Mouse (Mus musculus) forebrain, embryonic 15.5 days (tissue): Measurements from ENCODE around the gene Xrn1. TPM values are rescaled to one million over a fixed set of nuclear protein-coding genes. Genes with fewer than 3 reads are reported as not detected.
"Not testable (repeated sequence)": the region's sequence is repeated elsewhere in the genome, so short reads cannot be mapped to it uniquely, and the experiment has no call there.

Experiments
- ATAC-seq: fragments of 200-750 bp; cut with Nextera tagmentation; replicated peaks from 2 replicates; pipeline ENCODE4 v1.8.0; 2017; ENCODE audit warnings: mild to moderate bottlenecking, moderate TSS enrichment, moderate library complexity
- H3K27ac ChIP-seq: fragments of 300-500 bp; sonication (generic); replicated peaks from 2 replicates; pipeline ENCODE4 v1.5.1; 2015; ENCODE audit warnings: mild to moderate bottlenecking, inconsistent platforms
- H3K27me3 ChIP-seq: fragments of 300-500 bp; sonication (generic); 2 replicates; pipeline ENCODE4 v1.6.1; 2015; ENCODE audit warnings: inconsistent platforms
- H3K36me3 ChIP-seq: fragments of 300-500 bp; sonication (generic); 2 replicates; pipeline ENCODE4 v1.6.1; 2015; ENCODE audit warnings: mild to moderate bottlenecking, inconsistent platforms
- H3K4me1 ChIP-seq: fragments of 300-500 bp; sonication (generic); 2 replicates; pipeline ENCODE4 v1.6.1; 2015; ENCODE audit warnings: inconsistent platforms
- H3K4me2 ChIP-seq: fragments of 300-500 bp; sonication (generic); replicated peaks from 2 replicates; pipeline ENCODE4 v1.6.1; 2015; ENCODE audit warnings: mild to moderate bottlenecking, inconsistent platforms
- H3K4me3 ChIP-seq: fragments of 300-500 bp; sonication (generic); 2 replicates; pipeline ENCODE4 v1.5.1; 2015; ENCODE audit warnings: mild to moderate bottlenecking, inconsistent platforms
- H3K9ac ChIP-seq: fragments of 300-500 bp; sonication (generic); replicated peaks from 2 replicates; pipeline ENCODE4 v1.6.1; 2015; ENCODE audit warnings: mild to moderate bottlenecking, inconsistent platforms
- H3K9me3 ChIP-seq: fragments of 300-500 bp; sonication (generic); 2 replicates; pipeline ENCODE4 v1.6.1; 2016; ENCODE audit warnings: inconsistent platforms
- WGBS: fragments of 180-500 bp; shearing (Covaris S2); methylation state at CpG from one replicate; pipeline ENCODE4 v1.1.7; 2015; ENCODE audit warnings: mixed read lengths; 5-methylcytosine and 5-hydroxymethylcytosine counted together
- polyA plus RNA-seq: library from polyadenylated mRNA; unstranded; fragments of >200 nt; fragmentation: Nextera tagmentation; extraction: Ambion mirVana; gene quantifications from 2 replicates; pipeline ENCODE4 v1.2.1, GENCODE M21; 2015

Xrn1 gene
- polyA plus RNA-seq, 1 experiment from 2014 or later, result 18.8 TPM

DNA sequence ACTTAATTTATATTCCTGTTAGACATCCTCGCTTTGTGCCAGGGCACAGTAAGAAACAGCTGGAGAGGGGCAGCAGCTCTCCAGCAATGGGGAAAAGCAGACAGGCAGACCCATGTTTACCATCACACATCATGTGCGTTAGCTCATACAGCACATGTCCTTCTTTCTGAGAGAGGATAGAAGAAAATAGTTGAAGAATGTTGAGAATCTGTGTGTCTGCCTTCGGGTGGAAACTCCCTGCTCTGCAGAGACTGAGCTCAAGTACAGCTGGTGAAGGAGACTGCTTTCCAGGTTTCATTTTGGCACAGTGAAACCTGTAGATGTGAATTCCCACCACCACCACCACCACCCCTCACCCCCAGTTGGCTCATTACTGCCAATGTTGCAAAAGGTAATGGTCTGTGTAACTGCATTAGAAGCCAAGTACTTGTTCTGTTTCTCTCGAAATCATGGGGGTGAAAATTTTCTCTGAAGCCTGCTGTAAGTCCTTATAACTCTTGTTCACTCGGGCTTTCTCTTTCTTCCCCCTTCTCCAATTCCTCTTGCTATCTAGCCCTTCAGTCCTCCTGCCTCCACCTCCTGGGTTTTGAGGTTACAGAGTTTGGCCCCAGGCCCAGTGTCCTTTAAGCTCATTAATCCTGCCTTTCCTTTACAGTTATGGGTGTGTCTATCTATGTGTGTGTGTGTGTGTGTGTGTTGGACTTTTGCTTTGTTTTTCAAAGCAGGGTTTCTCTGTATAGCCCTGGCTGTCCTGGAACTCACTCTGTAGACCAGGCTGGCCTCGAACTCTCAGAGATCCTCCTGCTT lies 102.1 kb downstream of the Xrn1 start:
- H3K4me1 ChIP-seq, result no peaks in the 10 kb centered on the region
- no peaks in the 10 kb centered on the region for H3K9me3 ChIP-seq
- peaks cover 58% of the 10 kb centered on the region for H3K36me3 ChIP-seq
- no peak for ATAC-seq
- 88% methylated on average over 6 of the region's 6 CpGs for WGBS
- no peaks in the 10 kb centered on the region for H3K27me3 ChIP-seq
- H3K4me2 ChIP-seq, result no peak overlapping the region
- no peak overlapping the region for H3K9ac ChIP-seq
- H3K27ac ChIP-seq, result no peak overlapping the region
- H3K4me3 ChIP-seq, result no peak overlapping the region

DNA sequence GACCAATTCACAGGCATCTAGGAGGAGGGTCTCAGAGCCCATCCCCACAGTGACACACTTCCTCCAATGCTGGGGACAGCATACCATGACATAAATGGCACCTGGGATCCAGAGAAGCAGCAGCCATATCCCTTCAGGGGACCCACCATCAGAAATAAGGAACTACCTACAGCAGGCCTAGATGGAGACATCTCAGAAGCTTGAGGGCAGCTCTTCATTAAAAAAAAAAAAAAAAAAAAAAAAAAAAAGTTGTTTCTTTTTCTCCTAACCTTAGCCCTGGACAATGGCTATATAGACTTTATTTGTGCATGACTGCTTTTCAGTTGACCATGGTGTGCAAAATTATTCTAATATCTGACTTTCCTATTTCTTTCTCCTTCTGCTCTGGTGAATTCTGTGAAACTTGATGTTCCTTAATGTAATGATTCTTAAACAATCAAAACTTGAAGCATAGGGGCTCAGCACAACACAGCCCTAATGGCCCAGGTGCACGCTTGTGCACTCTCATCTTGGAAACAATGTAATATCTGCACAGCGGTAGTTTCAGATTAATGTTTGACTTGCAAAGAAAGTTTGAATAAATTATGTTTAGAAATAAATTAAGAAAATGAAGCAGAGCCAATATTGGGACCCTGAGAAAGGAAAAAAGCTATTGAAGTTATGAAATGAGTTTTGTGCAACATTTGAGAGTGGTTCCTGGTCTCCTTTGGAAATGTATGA lies 108.7 kb downstream of the Xrn1 start:
- Histone ChIP-seq H3K9me3 (no peaks in the 10 kb centered on the region), H3K4me3 (no peak overlapping the region), H3K9ac (no peak overlapping the region), H3K36me3 (peaks cover 10% of the 10 kb centered on the region), H3K27me3 (no peaks in the 10 kb centered on the region), H3K4me2 (no peak overlapping the region), H3K4me1 (no peaks in the 10 kb centered on the region), H3K27ac (no peak overlapping the region)
- WGBS, result 88% methylated on average over 2 of the region's 2 CpGs
- no peak for ATAC-seq

DNA sequence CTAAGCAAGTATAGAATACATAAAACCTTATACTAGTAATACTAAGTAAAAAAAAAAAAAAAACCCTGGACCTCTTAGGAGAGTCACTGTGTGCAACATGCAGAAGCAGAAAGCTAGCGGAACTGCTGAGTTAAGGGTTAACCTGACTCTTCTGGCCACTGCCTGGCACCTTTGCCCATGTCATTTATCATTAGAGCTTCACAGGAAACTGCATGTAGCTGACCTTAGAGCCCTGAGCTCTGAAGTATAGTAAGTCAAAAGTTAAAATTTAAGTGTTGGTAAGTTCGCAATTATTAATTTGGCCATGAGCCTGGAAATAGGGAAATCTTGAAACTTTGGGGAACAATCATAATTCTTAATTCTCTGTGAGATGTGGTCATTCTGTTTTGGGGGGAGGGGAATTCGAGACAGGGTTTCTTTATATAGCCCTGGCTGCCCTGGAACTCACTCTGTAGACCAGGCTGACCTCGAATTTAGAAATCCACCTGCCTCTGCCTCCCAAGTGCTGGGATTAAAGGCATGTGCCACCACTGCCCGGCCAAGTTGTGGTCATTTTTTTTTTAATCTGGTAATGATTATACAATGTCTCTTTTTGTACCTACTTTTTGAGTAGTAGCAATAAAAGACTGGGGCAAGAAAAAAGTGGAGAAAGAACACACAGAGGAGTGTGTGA lies 109.4 kb downstream of the Xrn1 start:
- Histone ChIP-seq H3K27me3 (no peaks in the 10 kb centered on the region), H3K27ac (no peak overlapping the region), H3K36me3 (peaks cover 3% of the 10 kb centered on the region; the same call in 1 of the 2 replicates), H3K9ac (no peak overlapping the region), H3K9me3 (no peaks in the 10 kb centered on the region), H3K4me3 (no peak overlapping the region), H3K4me1 (no peaks in the 10 kb centered on the region), H3K4me2 (no peak overlapping the region)
- ATAC-seq, result no peak
- WGBS, result 85% methylated on average over 5 of the region's 5 CpGs

DNA sequence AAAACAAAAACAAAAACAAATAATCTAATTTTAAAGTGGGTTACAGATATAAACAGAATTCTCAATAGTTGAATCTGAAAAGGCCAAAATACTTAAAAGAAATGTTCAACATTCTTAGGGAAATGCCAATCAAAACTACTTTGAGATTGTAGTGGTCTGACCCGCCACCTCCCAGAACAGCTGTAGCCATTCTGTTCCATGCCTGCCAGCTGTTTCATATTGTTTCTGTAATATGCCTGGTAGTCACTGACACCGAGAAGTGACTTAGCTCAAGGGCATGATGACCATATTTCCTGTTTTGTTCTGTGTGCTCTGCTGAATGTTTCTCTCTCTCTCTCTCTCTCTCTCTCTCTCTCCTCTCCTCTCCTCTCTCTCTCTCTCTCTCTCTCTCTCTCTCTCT lies 112.9 kb downstream of the Xrn1 start:
- WGBS, result 85% methylated on average over 2 of the region's 2 CpGs
- no peaks in the 10 kb centered on the region for H3K4me1 ChIP-seq
- H3K36me3 ChIP-seq, result no peaks in the 10 kb centered on the region
- H3K27me3 ChIP-seq, result no peaks in the 10 kb centered on the region
- no peaks in the 10 kb centered on the region for H3K9me3 ChIP-seq
- H3K27ac ChIP-seq, result no peak overlapping the region
- no peak overlapping the region for H3K4me2 ChIP-seq
- no peak overlapping the region for H3K4me3 ChIP-seq
- no peak for ATAC-seq
- no peak overlapping the region for H3K9ac ChIP-seq

DNA sequence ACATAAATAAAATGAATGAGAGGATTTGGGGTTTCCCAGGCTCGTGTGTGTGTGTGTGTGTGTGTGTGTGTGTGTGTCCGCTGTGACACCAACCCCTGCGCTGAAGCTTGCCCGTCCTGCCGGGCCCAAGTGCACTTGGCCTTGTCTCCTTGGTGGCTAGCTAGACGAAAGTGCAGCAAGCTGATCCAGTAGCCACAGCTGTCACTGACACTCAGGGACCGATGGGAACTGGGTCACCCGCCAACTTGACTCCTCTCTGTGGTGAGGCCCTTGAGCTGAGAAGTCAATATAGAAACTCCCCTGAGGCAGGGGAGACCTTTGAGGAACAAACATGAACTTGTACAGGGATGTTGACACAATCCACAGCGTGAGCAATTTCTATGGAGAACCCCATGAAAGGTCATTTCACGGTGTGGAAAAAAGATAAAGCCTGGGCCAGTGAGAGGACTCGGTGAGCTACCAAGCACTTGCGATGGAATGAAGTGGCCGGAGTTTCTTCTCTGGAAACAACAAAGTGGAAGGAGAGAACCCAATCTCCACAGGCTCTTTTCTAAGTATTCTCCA lies 124.3 kb downstream of the Xrn1 start:
- no peaks in the 10 kb centered on the region for H3K4me1 ChIP-seq
- 95% methylated on average over 13 of the region's 13 CpGs for WGBS
- no peak overlapping the region for H3K4me3 ChIP-seq
- H3K9ac ChIP-seq, result no peak overlapping the region
- no peaks in the 10 kb centered on the region for H3K9me3 ChIP-seq
- H3K27me3 ChIP-seq, result no peaks in the 10 kb centered on the region
- no peak for ATAC-seq
- H3K36me3 ChIP-seq, result no peaks in the 10 kb centered on the region
- H3K4me2 ChIP-seq, result no peak overlapping the region
- H3K27ac ChIP-seq, result no peak overlapping the region

DNA sequence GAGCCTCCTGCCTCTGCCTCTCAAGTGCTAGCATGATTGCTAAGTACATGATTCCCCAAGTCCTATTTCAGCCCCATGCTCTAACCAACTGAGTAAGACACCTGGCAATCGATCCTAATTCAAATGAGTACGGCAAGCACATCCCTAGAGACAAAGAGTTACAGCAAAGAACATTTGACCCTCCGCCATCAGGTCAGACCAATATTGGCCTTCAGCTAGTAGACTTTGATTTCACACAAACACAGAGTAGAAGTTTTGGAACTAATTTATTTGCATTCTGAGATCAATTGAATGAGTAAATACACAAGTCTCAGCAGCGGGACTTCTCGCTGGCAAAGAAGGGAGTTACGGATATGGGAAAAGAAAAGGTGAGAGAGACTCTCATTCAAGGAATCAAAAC lies 130.7 kb downstream of the Xrn1 start:
- Histone ChIP-seq H3K36me3 (no peaks in the 10 kb centered on the region), H3K4me2 (no peak overlapping the region), H3K4me3 (no peak overlapping the region), H3K4me1 (no peaks in the 10 kb centered on the region), H3K9ac (no peak overlapping the region), H3K27ac (no peak overlapping the region), H3K9me3 (no peaks in the 10 kb centered on the region), H3K27me3 (no peaks in the 10 kb centered on the region)
- ATAC-seq, result no peak
- WGBS, result 88% methylated on average over 6 of the region's 6 CpGs

DNA sequence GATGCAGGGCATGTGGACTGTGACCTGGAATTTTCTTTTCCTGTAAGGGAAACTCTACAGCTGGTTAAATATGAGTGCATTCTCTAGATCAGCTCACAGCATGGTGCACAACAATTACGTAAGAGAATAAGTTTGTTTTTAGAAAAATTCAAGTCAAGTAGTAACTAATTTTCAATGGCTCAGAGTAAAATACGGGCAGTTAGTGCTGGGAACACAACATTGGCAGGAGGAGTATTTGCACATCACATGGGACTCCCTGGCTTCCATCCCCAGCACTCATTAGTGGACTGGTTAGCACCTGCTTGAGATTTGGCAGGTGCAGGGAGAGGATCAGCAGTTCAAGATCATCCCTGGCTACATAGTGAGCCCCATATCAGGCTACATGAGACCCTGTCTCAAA lies 133.1 kb downstream of the Xrn1 start:
- Histone ChIP-seq H3K9me3 (no peaks in the 10 kb centered on the region), H3K36me3 (no peaks in the 10 kb centered on the region), H3K9ac (no peak overlapping the region), H3K4me2 (no peak overlapping the region), H3K4me1 (no peaks in the 10 kb centered on the region), H3K4me3 (no peak overlapping the region), H3K27ac (no peak overlapping the region), H3K27me3 (no peaks in the 10 kb centered on the region)
- 78% methylated on average over 2 of the region's 2 CpGs for WGBS
- no peak for ATAC-seq

DNA sequence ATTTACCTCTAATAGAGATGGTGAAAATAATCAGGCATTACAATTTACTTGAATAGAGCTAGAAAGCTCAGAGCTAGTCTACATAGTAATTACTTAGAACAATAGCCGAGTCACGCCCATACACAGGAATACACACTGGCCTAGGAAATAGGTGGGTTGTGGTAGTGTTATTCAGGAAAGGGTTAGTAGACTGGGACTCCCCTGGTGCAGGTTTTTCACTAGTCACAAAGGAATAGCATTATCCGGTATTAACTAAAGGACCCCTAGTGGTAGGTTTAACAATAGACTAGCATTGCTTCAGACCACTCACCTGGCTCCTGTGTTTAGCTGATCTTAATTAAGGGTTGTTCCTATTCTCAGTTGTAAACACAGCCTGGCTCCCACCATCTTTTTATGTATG lies 133.9 kb downstream of the Xrn1 start:
- H3K4me1 ChIP-seq, ATAC-seq, H3K27me3 ChIP-seq, H3K4me2 ChIP-seq, H3K27ac ChIP-seq, H3K9ac ChIP-seq, H3K4me3 ChIP-seq, H3K36me3 ChIP-seq, H3K9me3 ChIP-seq: not testable (repeated sequence)
- WGBS, result 74% methylated on average over 3 of the region's 3 CpGs

DNA sequence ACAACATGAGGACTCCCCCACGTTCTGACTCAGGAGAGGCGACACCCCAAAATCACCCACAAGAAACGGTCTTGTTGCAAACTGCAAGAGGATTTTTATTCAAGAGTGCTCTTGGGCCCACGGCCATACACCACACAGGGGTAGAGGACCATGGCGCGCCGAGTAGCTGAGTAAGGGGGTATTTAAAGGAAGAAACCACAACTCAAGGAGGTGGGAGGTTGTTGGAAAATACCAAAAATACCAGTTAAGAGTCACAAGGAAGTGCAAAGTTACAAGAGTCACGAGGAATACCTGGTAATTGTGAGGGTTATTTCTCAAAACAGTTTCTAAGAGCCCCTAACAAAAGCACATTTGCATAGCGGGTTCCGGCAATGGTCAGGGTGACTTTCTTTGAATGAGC lies 138.1 kb downstream of the Xrn1 start:
- not testable (repeated sequence) for H3K27me3 ChIP-seq, H3K4me2 ChIP-seq, H3K36me3 ChIP-seq, ATAC-seq, H3K4me1 ChIP-seq, H3K9ac ChIP-seq, H3K27ac ChIP-seq, H3K9me3 ChIP-seq, H3K4me3 ChIP-seq
- 90% methylated on average over 10 of the region's 10 CpGs for WGBS

DNA sequence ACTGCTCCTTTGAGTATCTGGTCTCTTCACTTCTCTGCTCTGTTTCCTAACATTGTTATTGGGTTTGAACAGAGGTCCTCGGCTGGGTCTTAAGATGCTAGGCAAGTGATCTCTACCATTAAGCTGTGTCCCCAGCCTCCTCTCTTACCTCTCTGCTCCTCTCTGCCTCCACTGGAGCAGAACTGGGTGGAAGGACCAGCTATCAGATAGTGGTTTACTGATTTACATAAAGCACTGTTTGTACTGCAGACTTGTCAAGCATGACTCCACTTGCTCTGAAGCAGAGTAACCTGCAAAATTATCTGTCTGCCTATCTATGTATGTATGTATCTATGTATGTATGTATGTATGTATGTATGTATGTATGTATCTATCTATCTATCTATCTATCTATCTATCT lies 138.7 kb downstream of the Xrn1 start:
- Histone ChIP-seq H3K36me3 (no peaks in the 10 kb centered on the region), H3K4me1 (no peaks in the 10 kb centered on the region), H3K27ac (no peak overlapping the region), H3K4me2 (no peak overlapping the region), H3K27me3 (no peaks in the 10 kb centered on the region), H3K4me3 (no peak overlapping the region), H3K9me3 (no peaks in the 10 kb centered on the region), H3K9ac (no peak overlapping the region)
- no peak for ATAC-seq
- WGBS, result 100% methylated on average over 1 of the region's 1 CpGs

DNA sequence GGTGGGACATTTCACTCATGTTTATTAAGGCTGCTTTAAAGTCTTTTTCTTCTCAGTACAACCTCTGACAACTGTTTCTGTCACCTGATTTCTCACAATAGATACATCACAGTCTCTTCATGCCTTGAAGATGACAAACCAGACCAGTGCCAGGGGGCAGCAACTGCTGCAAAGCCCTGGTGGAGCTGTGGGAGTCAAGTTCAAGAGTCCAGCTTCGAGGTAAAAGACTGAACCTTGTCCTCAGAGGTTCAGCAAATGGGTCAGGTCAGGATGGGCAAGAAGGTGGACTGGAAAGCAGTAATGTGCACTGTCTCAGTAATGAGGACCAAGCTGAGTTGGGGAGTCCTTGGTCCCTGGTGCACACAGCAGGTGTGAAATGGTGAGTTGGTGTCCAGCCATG lies 139.8 kb downstream of the Xrn1 start:
- Histone ChIP-seq H3K27ac (no peak overlapping the region), H3K9ac (no peak overlapping the region), H3K4me1 (no peaks in the 10 kb centered on the region), H3K4me2 (no peak overlapping the region), H3K36me3 (no peaks in the 10 kb centered on the region), H3K9me3 (0 out of 2 replicates have a peak, but pooled peaks cover 3% of the 10 kb centered on the region), H3K27me3 (no peaks in the 10 kb centered on the region), H3K4me3 (no peak overlapping the region)
- ATAC-seq, result no peak
- WGBS, result 55% methylated on average over 1 of the region's 1 CpGs

DNA sequence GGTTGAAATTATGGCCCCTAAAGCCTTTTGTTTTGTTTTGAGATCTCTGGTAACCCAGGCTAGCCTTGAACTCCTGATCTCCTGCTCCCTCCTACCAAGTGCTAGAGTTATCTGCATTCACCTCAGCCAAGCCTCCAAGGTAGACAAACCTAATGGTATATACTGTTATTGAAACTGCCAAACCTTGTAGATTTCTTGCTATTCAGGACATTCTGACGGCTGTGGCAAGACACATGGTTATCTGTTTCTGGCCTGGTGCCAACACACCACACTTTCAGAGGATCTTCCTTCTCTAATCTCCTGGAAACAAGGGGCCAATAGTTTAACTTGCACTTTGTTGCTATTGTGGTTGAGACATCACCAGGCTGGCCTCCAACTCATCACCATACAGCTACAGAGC lies 140.6 kb downstream of the Xrn1 start:
- Histone ChIP-seq H3K9ac (no peak overlapping the region), H3K4me2 (no peak overlapping the region), H3K9me3 (0 out of 2 replicates have a peak, but pooled peaks cover 4% of the 10 kb centered on the region), H3K4me1 (no peaks in the 10 kb centered on the region), H3K4me3 (no peak overlapping the region), H3K27me3 (no peaks in the 10 kb centered on the region), H3K36me3 (no peaks in the 10 kb centered on the region), H3K27ac (no peak overlapping the region)
- no peak for ATAC-seq
- WGBS, result 79% methylated on average over 1 of the region's 1 CpGs
